Mouse (Mus musculus) WW6 (cell line): Measurements from ENCODE around the gene Lemd2.

Source experiments
- DNase-seq: peaks from one replicate; pipeline ENCODE4 v3.0.0-alpha.2; 2013; ENCODE audit warnings: low read depth, low spot score

Gene Lemd2

GRCm38 (mm10) chr17:27227258-27227657 lies 23.0 kb upstream of the Lemd2 start:
- no peak for DNase-seq

GRCm38 (mm10) chr17:27226701-27227100 lies 22.4 kb upstream of the Lemd2 start:
- DNase-seq: no peak

DNA sequence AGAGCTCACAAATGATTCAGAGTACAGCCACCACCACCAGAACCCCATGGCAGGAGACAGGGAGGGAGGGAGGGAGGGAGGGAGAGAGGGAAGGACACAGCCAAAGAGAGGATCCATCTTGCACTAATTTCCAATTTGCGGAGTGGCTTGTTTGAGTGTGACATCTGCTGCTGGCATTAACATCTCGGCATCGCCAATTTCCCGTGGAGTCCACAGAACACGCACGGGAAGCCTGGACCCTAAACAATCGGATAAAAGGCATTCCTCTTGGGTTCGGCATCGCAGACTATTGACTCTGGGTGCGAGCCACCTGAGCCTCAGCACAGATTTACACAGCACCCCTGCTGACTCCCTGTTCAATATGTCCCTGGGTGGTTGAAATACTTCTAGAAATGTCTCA lies 21.5 kb upstream of the Lemd2 start:
- DNase-seq: no peak

- DNase-seq: no peak
Measured at GRCm38 (mm10) chr17:27223821-27224220, 19.6 kb upstream of the Lemd2 start.

- no peak for DNase-seq
Measured at GRCm38 (mm10) chr17:27221562-27221961, 17.3 kb upstream of the Lemd2 start.

- no peak for DNase-seq
Measured at GRCm38 (mm10) chr17:27218916-27219315, 14.6 kb upstream of the Lemd2 start.

GRCm38 (mm10) chr17:27218364-27218763 lies 14.1 kb upstream of the Lemd2 start:
- no peak for DNase-seq

- no peak for DNase-seq
Measured at GRCm38 (mm10) chr17:27212768-27213525, 8.7 kb upstream of the Lemd2 start.

DNA sequence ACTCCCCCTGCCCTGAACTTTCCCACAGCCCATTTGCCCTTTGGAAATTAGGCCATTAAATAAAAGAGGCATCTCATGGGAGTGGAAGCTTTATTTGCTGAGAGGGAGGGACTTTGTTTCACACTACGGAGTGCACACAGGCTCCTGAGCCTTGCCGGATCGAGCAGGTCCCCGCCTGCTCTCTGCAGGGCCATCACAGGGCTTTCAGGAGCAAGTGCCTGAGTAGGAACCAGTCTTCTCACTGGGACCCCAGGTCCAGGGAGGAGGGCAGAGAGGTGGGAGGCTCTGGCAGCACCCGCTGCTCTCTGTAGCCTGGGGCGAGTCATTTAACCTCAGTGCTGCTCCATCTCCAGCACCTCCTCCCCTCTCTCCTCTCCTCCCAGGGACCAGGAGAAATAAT lies 7.7 kb upstream of the Lemd2 start:
- no peak for DNase-seq

GRCm38 (mm10) chr17:27207113-27207707 lies 2.9 kb upstream of the Lemd2 start:
- no peak for DNase-seq

GRCm38 (mm10) chr17:27203358-27204074 lies 753 bp downstream of the Lemd2 start:
- DNase-seq: no peak

GRCm38 (mm10) chr17:27202919-27203357 lies 1.3 kb downstream of the Lemd2 start:
- no peak for DNase-seq

- DNase-seq: no peak
Measured at GRCm38 (mm10) chr17:27201981-27202380, 2.3 kb downstream of the Lemd2 start.

GRCm38 (mm10) chr17:27200801-27201200 lies 3.5 kb downstream of the Lemd2 start:
- DNase-seq: no peak

- DNase-seq: no peak
Measured at GRCm38 (mm10) chr17:27199864-27200263, 4.4 kb downstream of the Lemd2 start.

DNA sequence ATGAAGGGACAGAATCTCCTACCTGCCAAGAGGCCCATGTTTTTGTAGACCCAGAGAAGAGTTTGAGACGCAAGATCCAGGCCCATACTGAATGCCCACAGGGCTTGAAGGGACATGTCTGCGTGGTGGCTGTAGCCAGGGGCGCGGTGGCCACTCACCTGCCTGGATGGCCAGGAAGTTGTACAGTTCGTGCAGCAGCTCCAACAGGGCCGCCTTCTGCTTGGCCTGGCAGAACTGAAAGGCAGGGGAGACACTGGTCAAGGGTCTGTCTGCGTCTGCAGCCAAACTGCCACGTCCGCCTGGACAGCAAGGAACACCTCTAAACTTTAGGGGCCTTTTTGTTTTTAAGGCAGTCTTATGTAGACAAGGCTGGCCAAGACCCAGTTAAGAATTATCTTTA lies 5.1 kb downstream of the Lemd2 start:
- no peak for DNase-seq

- DNase-seq: no peak
Measured at GRCm38 (mm10) chr17:27196206-27196605, 8.1 kb downstream of the Lemd2 start.

- no peak for DNase-seq
Measured at GRCm38 (mm10) chr17:27194258-27195185, 9.7 kb downstream of the Lemd2 start.

- no peak for DNase-seq
Measured at GRCm38 (mm10) chr17:27191804-27192203, 12.5 kb downstream of the Lemd2 start.

DNA sequence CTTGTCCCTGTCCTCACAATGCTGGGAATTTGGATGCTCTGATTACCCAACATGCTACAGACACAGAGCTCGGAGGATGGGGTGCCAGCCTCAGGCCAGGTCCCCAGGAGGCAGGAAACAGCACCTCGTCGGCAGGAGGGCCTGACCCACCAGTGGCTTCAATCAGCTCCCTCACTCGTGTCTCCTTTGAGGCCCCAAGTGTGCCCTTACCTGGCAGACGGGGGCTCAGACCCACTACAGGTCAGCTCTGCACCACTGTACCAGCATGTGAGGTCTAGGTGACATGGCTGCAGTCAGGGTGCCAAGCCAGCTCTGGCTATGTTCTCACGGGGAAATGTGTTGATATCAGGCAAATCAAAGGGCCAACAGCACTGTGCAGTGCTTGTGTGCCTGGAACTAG lies 13.1 kb downstream of the Lemd2 start:
- DNase-seq: no peak

DNA sequence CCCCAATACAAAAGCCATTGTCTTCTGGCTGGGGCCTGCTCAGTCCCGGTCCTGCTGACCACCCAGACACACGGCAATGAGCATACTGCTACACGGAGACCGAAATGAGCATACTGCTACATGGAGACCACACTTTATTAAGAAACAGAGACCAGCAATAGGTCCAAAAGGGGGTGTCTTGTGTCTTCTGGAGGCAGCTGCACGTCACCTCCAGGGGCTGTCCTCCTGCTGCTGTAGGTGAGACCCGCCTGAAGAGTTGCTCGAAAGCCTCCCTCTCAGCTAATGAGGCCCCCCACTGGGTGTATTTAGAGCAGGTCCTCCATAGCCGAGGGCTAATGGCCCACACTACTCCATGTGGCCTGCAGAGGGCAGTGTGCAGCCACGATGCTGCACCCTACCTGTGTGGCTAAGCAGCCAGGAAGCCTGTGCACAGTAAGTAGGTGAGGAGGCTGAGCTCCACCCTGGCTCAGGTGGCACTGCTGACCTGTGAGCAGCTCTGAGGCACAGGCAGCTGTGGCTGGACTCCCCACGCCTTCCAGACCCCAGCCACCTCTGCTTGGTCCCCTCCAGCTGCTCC lies 14.5 kb downstream of the Lemd2 start:
- DNase-seq: no peak
